Mouse (Mus musculus): ENCODE results near the gene Cd70. TPM values are rescaled to one million over a fixed set of nuclear protein-coding genes. Genes with fewer than 3 reads are reported as not detected.

The Cd70 gene
- total RNA-seq (2015; ENCODE audit: low replicate concordance) = not detected in 2 replicates
- not detected in 2 replicates for total RNA-seq (2017; ENCODE audit: low replicate concordance)

GRCm38 (mm10) chr17:57148994-57149803 is at the start of gene Cd70:
TSS of gene Cd70 (minus strand) at chr17:57149777.
- no peak for ATAC-seq (replicated peaks; ENCODE audit: low FRiP score, poor library complexity, severe bottlenecking)

GRCm38 (mm10) chr17:57198252-57198651 is 48.7 kb upstream of the Cd70 start:
- no peak for ATAC-seq (replicated peaks; ENCODE audit: low FRiP score, poor library complexity, severe bottlenecking)

GRCm38 (mm10) chr17:57195326-57196010 is 45.9 kb upstream of the Cd70 start:
- ATAC-seq (replicated peaks; ENCODE audit: low FRiP score, poor library complexity, severe bottlenecking) = no peak

- no peak for ATAC-seq (replicated peaks; ENCODE audit: low FRiP score, poor library complexity, severe bottlenecking)
These were observed 45.2 kb upstream of the Cd70 start for GRCm38 (mm10) chr17:57194771-57195170.

GRCm38 (mm10) chr17:57194041-57194507 is 44.5 kb upstream of the Cd70 start, which contains the start of gene Tnfsf14:
TSS of gene Tnfsf14 (minus strand) at chr17:57194177.
- no peak for ATAC-seq (replicated peaks; ENCODE audit: low FRiP score, poor library complexity, severe bottlenecking)

GRCm38 (mm10) chr17:57188510-57189192 is 39.1 kb upstream of the Cd70 start:
- no peak for ATAC-seq (replicated peaks; ENCODE audit: low FRiP score, poor library complexity, severe bottlenecking)

GRCm38 (mm10) chr17:57185641-57186040 is 36.1 kb upstream of the Cd70 start:
- no peak for ATAC-seq (replicated peaks; ENCODE audit: low FRiP score, poor library complexity, severe bottlenecking)

- ATAC-seq (replicated peaks; ENCODE audit: low FRiP score, poor library complexity, severe bottlenecking) = no peak
These were observed 33.3 kb upstream of the Cd70 start for GRCm38 (mm10) chr17:57182871-57183270.

GRCm38 (mm10) chr17:57180363-57180762 is 30.8 kb upstream of the Cd70 start:
- no peak for ATAC-seq (replicated peaks; ENCODE audit: low FRiP score, poor library complexity, severe bottlenecking)

- ATAC-seq (replicated peaks; ENCODE audit: low FRiP score, poor library complexity, severe bottlenecking) = no peak
These were observed 23.8 kb upstream of the Cd70 start for GRCm38 (mm10) chr17:57173351-57173750.

GRCm38 (mm10) chr17:57172378-57172777 is 22.8 kb upstream of the Cd70 start:
- ATAC-seq (replicated peaks; ENCODE audit: low FRiP score, poor library complexity, severe bottlenecking) = no peak

- ATAC-seq (replicated peaks; ENCODE audit: low FRiP score, poor library complexity, severe bottlenecking) = no peak
These were observed 21.2 kb upstream of the Cd70 start for GRCm38 (mm10) chr17:57170616-57171260.

GRCm38 (mm10) chr17:57166800-57167791 is 17.5 kb upstream of the Cd70 start:
- ATAC-seq (replicated peaks; ENCODE audit: low FRiP score, poor library complexity, severe bottlenecking) = peak; percentile 73

GRCm38 (mm10) chr17:57153787-57154186 is 4.2 kb upstream of the Cd70 start:
- no peak for ATAC-seq (replicated peaks; ENCODE audit: low FRiP score, poor library complexity, severe bottlenecking)

GRCm38 (mm10) chr17:57153006-57153405 is 3.4 kb upstream of the Cd70 start:
- no peak for ATAC-seq (replicated peaks; ENCODE audit: low FRiP score, poor library complexity, severe bottlenecking)

GRCm38 (mm10) chr17:57148343-57148742 is 1.2 kb downstream of the Cd70 start:
- no peak for ATAC-seq (replicated peaks; ENCODE audit: low FRiP score, poor library complexity, severe bottlenecking)

GRCm38 (mm10) chr17:57145115-57145514 is 4.5 kb downstream of the Cd70 start:
- no peak for ATAC-seq (replicated peaks; ENCODE audit: low FRiP score, poor library complexity, severe bottlenecking)

- ATAC-seq (replicated peaks; ENCODE audit: low FRiP score, poor library complexity, severe bottlenecking) = no peak
These were observed 5.9 kb downstream of the Cd70 start for GRCm38 (mm10) chr17:57143704-57144103.

GRCm38 (mm10) chr17:57139708-57140107 is 9.9 kb downstream of the Cd70 start:
- ATAC-seq (replicated peaks; ENCODE audit: low FRiP score, poor library complexity, severe bottlenecking) = no peak
